Mouse (Mus musculus): ENCODE results near the gene Tnfsfm13.
"Not testable (repeated sequence)": the region's sequence is repeated elsewhere in the genome, so short reads cannot be mapped to it uniquely, and the experiment has no call there.

The Tnfsfm13 gene

DNA sequence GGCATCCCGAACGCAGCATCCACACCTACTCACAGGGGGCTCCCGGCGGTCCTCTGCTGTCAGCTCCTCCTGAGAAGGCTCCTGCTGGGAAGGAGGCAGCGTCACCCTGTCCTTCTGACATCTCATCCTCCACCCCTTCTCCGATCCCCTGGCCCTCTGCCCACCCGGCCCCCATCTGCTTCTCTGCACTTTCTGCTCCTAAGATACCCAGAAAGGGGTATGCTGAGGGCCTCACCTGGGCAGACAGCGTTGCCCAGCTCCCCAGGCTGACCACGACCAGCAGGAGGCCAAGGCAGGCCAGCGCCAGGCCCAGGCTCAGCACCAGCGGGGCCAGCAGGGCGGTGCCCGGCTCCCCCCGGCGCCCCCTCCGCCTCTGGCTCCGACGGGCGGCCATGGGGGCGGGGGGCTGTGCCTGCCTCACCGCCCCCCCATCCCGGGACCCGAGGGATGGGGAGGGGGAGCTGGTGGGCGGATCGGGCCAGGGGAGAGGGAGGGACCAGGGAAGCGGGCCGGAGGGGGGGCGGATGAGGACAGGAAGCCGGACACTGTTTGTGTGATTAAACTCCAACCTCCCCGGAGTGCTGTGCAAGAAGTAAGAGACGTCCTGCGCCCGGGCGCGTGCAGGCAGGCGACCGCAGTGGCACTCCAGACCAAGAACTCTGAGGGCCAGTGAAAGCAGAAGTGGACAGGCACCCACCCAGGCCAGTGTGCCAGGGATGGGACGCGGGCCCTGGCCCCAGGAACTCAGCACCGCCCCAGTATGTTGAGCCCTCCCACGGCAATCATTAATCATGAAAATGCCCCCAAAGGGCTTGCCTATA lies at the start of gene Tnfsfm13, which contains the start of gene Tnfsf12:
TSS of gene Tnfsfm13 (minus strand) at position 738 of the 821 bp plus-strand sequence.
TSS of gene Tnfsf12 (minus strand) at position 489 of the 821 bp plus-strand sequence.
- peak; percentile 85 to 95 for DNase-seq (ENCODE audit: inconsistent age in 2 of 2, low spot score in 1 of 2)

- not testable (repeated sequence) for DNase-seq (ENCODE audit: inconsistent age in 2 of 2, low spot score in 1 of 2)
Observed at GRCm38 (mm10) chr11:69731408-69731807, 35.5 kb upstream of the Tnfsfm13 start.

- DNase-seq (ENCODE audit: inconsistent age in 2 of 2, low spot score in 1 of 2) = peak; percentile 64 to 86
Observed at GRCm38 (mm10) chr11:69729063-69729462, 33.2 kb upstream of the Tnfsfm13 start.

GRCm38 (mm10) chr11:69725951-69726350 lies 30.1 kb upstream of the Tnfsfm13 start:
- DNase-seq (ENCODE audit: inconsistent age in 2 of 2, low spot score in 1 of 2) = no peak

GRCm38 (mm10) chr11:69723074-69723473 lies 27.2 kb upstream of the Tnfsfm13 start:
- DNase-seq (ENCODE audit: inconsistent age in 2 of 2, low spot score in 1 of 2) = no peak

DNA sequence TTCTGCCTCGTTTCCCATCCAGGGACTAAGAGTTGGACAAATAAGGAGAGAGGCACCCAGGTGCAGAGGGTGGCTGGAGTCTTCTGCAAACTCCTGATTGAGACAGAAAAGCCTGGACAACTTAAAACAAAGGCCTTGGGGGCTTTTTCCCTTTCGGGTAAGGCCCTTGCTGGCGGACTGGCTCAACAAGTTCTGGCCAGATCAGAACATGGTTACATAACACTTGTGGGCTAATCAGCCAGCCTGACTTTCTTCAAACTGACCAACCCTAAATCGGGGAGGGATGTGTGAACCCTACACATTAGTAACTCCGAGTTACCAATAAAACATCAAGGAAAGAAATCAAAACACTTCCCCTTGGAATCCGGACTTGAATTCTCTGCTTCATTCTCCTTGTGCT lies 25.0 kb upstream of the Tnfsfm13 start:
- peak in 1 of 2 experiments; percentile 78 for DNase-seq (ENCODE audit: inconsistent age in 2 of 2, low spot score in 1 of 2)

DNA sequence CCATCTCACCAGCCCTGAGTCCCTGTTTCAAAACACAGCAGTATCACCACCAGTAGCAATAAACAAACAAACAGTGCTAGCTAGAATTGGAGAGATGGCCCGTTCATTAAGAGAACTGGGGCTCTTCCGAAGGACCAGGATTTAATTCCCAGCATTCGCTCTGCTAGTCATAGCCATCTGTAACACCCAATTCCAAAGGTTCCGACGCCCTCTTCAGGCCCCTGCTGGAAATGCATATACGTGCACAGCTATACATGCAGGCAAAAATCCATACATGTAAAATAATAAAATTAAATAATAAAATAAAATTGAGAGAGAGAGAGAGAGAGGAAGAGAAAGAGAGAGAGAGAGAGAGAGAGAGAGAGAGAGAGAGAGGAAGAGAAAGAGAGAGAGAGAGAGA lies 23.5 kb upstream of the Tnfsfm13 start:
- DNase-seq (ENCODE audit: inconsistent age in 2 of 2, low spot score in 1 of 2) = no peak

DNA sequence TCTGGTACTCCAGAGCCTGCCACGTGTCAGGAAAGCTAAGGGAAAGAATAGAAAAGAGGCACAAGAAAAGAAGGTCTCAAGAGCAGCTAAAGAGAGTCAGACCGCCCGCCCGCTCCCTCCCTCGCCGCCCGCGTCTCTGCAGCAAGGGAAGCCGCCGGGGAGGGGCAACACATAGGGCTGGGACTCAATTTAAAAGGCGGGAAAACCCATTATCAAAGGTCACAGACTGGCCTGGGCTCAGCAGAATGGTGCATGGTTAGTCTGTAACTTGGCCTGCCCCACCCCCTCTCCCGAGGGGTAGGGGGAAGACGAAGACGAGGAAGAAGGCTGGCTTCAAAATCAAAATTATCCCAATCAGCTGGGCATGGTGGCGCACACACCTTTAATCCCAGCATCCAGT lies 22.8 kb upstream of the Tnfsfm13 start:
- no peak for DNase-seq (ENCODE audit: inconsistent age in 2 of 2, low spot score in 1 of 2)

- DNase-seq (ENCODE audit: inconsistent age in 2 of 2, low spot score in 1 of 2) = peak in 1 of 2 experiments; percentile 43
Observed at GRCm38 (mm10) chr11:69716953-69717352, 21.1 kb upstream of the Tnfsfm13 start.

DNA sequence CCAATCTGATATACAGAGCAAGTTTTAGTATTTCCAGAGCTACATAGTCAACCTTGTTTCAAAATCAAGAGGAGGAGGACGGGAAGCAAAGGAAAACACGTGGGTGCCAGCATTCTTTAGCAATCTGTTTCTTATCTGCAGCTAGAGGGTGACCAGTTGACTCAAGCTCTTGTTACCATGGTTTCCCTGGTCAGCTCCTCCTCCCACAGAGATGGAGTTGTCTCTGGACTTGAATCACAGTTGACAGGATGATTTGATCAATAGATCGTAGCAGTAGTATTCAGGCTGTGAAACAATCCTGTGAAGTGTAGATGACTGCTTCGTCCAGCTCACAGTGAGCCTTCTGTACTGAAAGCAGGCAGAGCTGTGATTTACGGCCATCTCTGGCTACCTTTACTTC lies 20.0 kb upstream of the Tnfsfm13 start:
- peak; percentile 77 to 89 for DNase-seq (ENCODE audit: inconsistent age in 2 of 2, low spot score in 1 of 2)

GRCm38 (mm10) chr11:69715482-69715881 lies 19.6 kb upstream of the Tnfsfm13 start:
- DNase-seq (ENCODE audit: inconsistent age in 2 of 2, low spot score in 1 of 2) = peak; percentile 70 to 87

GRCm38 (mm10) chr11:69714636-69715329 lies 18.9 kb upstream of the Tnfsfm13 start:
- DNase-seq (ENCODE audit: inconsistent age in 2 of 2, low spot score in 1 of 2) = peak in 1 of 2 experiments; percentile 46

GRCm38 (mm10) chr11:69712954-69713672 lies 17.2 kb upstream of the Tnfsfm13 start:
- no peak for DNase-seq (ENCODE audit: inconsistent age in 2 of 2, low spot score in 1 of 2)

- DNase-seq (ENCODE audit: inconsistent age in 2 of 2, low spot score in 1 of 2) = no peak
Observed at GRCm38 (mm10) chr11:69711082-69711481, 15.2 kb upstream of the Tnfsfm13 start.

DNA sequence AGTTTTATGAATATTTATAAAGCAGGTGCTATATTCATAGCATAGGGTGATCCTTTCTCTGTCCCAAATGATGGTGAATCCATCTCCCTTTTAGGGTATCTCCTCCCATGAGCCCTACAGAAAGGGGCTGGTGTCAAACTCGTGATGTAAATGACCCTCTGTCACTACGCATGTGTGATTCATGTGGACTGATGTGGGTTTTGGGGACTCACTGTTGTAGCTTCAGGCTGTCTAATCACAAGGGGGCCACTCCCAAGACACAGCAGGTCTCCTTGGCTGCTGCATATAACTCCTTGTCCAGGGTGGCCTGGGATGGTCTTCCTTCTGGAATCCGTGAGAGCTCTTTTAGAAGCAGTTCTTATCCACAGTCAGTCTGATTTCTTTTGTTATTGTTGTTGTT lies 14.6 kb upstream of the Tnfsfm13 start:
- no peak for DNase-seq (ENCODE audit: inconsistent age in 2 of 2, low spot score in 1 of 2)

DNA sequence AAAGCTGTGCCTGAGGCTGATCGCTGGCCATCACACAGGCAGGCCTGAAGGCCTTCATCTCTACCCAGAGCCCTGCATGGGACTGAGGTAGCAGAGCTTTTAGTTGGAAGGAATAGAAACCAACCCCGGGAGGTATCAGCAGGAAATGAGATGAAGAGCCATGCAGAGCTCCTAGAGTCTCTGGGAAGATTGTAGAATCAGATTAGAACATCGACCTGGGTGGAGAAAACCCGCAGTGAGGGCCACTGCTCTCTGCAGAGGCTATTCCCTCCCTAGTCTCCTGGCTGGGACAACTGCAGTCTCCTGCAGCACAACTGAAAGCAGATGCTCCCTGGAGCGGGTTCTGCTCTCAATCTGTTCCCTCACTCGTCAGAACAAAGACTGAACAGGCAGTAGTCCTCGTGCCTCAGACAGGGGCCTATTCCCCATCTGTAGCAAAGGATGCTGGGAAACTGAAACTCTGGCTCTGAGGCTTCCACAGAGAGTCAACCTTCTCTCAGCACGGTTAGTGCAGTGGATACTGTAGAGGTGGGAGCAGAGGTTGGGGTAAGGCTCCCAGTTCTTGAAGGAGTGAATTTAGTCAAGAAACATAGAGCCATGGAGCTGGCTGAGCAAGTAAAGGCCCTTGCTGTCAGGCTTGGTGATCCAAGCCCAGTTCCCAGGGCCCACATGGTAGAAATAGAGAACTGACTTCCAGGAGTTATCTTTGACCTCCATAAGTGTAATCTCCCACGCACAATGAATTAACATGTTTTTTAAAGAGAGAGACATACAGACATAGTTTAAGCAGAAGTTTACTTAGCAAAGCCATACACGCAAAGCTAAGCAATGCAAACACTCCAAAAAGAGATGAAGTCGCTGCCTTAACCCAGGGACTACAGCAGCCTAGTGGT lies 13.9 kb upstream of the Tnfsfm13 start:
- DNase-seq (ENCODE audit: inconsistent age in 2 of 2, low spot score in 1 of 2) = no peak

- DNase-seq (ENCODE audit: inconsistent age in 2 of 2, low spot score in 1 of 2) = no peak
Observed at GRCm38 (mm10) chr11:69708614-69709265, 12.8 kb upstream of the Tnfsfm13 start.

DNA sequence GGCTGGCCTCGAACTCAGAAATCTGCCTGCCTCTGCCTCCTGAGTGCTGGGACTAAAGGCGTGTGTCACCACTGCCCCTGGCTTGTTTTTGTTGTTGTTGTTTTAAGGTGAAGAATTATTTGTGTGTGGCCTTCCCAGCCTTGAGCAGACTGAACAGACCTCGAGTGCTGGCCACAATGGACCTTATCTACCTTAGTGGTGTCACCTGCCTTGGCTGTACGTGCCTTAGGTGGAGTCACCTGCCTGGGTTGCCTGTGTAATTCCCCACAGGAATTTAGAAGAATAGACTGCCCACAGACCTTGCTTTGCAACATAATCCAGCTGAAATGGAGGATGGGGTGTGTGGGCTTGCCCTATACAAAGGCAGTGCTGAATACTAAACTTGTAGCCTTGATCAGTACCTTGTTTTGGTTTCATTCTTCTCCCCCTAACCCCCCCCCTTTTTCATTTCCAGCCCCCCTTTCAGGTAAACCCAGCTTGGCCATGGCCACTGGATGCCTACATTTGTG lies 12.0 kb upstream of the Tnfsfm13 start:
- DNase-seq (ENCODE audit: inconsistent age in 2 of 2, low spot score in 1 of 2) = no peak

DNA sequence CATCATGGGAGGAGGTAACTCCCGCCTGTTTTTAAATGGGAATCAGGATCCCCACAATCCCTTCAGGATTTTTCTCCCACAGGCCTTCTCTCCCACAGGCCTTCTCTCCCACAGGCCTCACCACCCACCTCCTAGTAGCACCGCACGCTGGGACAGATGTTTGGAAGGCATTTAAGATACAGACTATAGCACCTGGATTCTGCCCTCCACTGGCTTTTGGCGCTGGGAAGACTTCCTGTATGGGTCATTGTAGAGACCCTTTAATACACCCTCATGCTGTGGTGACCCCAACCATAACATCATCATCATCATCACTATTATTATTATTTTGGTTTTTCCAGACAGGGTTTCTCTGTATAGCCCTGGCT lies 11.6 kb upstream of the Tnfsfm13 start:
- no peak for DNase-seq (ENCODE audit: inconsistent age in 2 of 2, low spot score in 1 of 2)

All from adrenal gland, adult (tissue).